Mouse (Mus musculus) olfactory bulb, adult 2 months (tissue): ENCODE data around the gene F11.

Experiments
- CTCF ChIP-seq: fragments of 200-500 bp; IDR thresholded peaks from 2 replicates; pipeline ENCODE4 v1.5.1; 2012; ENCODE audit warnings: low read depth, mild to moderate bottlenecking, low read length, moderate library complexity; ENCODE audit not compliant: insufficient read depth
- POLR2A ChIP-seq: fragments of 200-500 bp; IDR thresholded peaks from 2 replicates; pipeline ENCODE4 v1.6.1; 2012; ENCODE audit warnings: mild to moderate bottlenecking, low read depth, low read length, moderate library complexity; ENCODE audit not compliant: insufficient read depth

- no peak for TF ChIP-seq CTCF
- no peak for TF ChIP-seq POLR2A
Measured at GRCm38 (mm10) chr8:45254194-45254842, 7.5 kb downstream of the F11 start.
